Mouse (Mus musculus): ENCODE data around the gene 1700011M02Rik.
"Not testable (repeated sequence)": the region's sequence is repeated elsewhere in the genome, so short reads cannot be mapped to it uniquely, and the experiment has no call there.

Gene 1700011M02Rik

GRCm38 (mm10) chrX:102908587-102908986, at the start of gene 1700011M02Rik, which contains the start of gene Dmrtc1a:
TSS of gene 1700011M02Rik (plus strand) at chrX:102908905.
TSS of gene Dmrtc1a (minus strand) at chrX:102908687.
- not testable (repeated sequence) for DNase-seq (ENCODE audit: low spot score)

- DNase-seq (ENCODE audit: low spot score), result no peak
Measured at GRCm38 (mm10) chrX:102867871-102868270, 40.8 kb upstream of the 1700011M02Rik start, which contains the start of gene 1700031F05Rik. TSS of gene 1700031F05Rik (minus strand) at chrX:102867971.

GRCm38 (mm10) chrX:102914823-102915222, 6.1 kb downstream of the 1700011M02Rik start:
- not testable (repeated sequence) for DNase-seq (ENCODE audit: low spot score)

GRCm38 (mm10) chrX:102926707-102927106, 18.0 kb downstream of the 1700011M02Rik start:
- not testable (repeated sequence) for DNase-seq (ENCODE audit: low spot score)

- DNase-seq (ENCODE audit: low spot score), result not testable (repeated sequence)
Measured at GRCm38 (mm10) chrX:102928072-102928471, 19.4 kb downstream of the 1700011M02Rik start, which contains the start of gene 1700018G05Rik. TSS of gene 1700018G05Rik (plus strand) at chrX:102928372.

DNA sequence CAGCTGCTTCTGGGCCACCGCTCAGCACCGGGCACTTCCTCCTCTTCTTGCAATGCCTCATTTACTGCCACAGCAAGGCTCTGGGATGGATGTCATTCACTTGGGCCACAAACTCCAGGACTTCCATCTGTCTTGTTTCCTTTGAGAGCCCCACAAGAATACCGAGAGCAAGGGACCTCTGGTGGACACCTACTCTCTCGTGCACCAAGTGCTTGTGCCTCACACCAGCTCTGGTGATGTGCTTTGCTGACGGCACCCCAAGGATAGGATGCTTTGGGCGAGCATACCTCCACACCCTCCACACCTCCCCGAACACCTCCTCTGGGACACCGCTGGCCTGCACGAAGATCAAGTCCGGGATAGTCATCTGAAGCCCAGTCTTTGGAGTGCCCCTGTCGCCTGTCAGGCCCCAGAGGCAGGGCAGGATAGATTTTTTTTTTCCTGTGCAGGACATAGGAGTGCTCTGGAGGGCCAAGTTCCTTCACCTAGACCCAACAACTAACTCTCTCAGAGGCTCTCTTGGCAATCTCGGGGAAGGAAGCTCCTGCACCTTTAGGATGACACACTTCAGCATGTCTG, 24.4 kb downstream of the 1700011M02Rik start:
- no peak for DNase-seq (ENCODE audit: low spot score)

- DNase-seq (ENCODE audit: low spot score), result no peak
Measured at GRCm38 (mm10) chrX:102933571-102934394, 25.1 kb downstream of the 1700011M02Rik start.

GRCm38 (mm10) chrX:102934395-102934764, 25.7 kb downstream of the 1700011M02Rik start:
- DNase-seq (ENCODE audit: low spot score), result no peak

DNA sequence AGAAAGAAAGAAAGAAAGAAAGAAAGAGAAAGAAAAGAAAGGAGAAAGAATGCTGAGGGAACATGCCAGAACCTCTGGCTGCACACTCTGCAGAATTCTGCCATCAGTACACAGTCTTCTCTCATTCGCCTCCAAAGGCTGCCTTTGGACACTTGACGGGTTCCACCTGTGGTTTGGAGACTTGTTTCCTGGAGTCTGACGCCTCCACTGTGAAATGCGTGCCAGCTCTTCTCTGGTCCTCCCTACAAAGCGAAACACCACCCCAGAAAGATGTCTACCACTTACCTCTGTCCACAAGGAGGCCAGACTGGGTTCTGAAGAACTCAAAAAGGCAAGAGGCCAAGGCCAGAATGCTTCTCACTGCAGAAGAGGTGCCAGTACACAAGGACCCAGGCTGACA, 28.0 kb downstream of the 1700011M02Rik start:
- DNase-seq (ENCODE audit: low spot score), result no peak

DNA sequence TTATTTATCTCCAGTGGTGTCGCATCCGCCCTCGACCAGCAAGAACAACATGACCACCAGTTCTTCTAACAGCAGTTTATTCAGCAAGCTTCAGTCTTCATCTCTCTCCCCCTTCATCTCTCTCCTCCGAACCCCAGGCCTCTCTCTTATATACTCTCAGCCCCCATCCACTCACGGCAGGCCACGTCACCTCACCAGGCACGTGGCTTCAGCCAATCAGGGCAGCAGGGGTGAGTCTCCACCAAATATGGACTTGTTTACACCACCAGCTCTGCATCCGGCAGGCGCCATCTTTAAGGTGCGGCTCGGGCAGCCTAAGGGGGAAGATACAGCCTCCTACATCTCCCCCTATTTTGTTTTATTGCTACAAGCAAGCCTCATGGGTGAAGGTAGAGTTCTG, 41.4 kb downstream of the 1700011M02Rik start:
- DNase-seq (ENCODE audit: low spot score), result not testable (repeated sequence)

- no peak for DNase-seq (ENCODE audit: low spot score)
Measured at GRCm38 (mm10) chrX:102958917-102959316, 50.2 kb downstream of the 1700011M02Rik start.
